Mouse (Mus musculus): ENCODE results near the gene Actr2.

DNA sequence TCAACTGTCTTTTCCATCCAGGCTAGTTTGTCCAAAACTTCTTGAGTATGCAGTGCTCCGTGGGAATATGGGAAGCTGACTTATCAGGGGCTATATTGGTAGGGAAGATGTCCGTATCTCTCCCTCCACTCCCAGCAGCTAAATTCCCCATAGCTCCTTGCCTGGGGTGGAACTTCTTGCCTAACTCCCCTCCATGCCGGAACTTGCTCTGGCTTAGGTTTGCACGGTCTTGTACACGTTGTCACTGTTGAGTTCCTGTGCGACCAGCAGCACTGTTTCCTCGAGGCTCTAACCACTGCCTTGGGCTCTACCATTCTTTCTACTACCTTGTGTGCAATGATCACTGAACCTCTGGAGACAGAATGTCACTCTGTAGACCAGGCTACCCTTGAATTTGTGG is 4.6 kb downstream of the Actr2 start:
- TF ChIP-seq CTCF (IDR thresholded peaks at IDR 0.05; ENCODE audit: low read depth, low read length) (no peak), POLR2A (IDR thresholded peaks at IDR 0.05; ENCODE audit: borderline replicate concordance, low read depth, low read length) (no peak)
